Mouse (Mus musculus) heart, adult 2 months (tissue): ENCODE results near the gene Ppp2r5a. TPM values are rescaled to one million over a fixed set of nuclear protein-coding genes. Genes with fewer than 3 reads are reported as not detected.

ENCODE experiments used
- DNase-seq, 2 experiments: peaks; one replicate each; pipeline ENCODE4 v3.0.0; 2021
- H3K27ac ChIP-seq: fragments of 200-600 bp; 2 replicates; pipeline ENCODE4 v1.8.1; 2022
- H3K27me3 ChIP-seq: fragments of 200-500 bp; 2 replicates; pipeline ENCODE4 v1.6.1; 2012; ENCODE audit warnings: mild to moderate bottlenecking, low read length, inconsistent platforms, mixed read lengths; ENCODE audit not compliant: control insufficient read depth, insufficient read depth
- H3K36me3 ChIP-seq: fragments of 200-500 bp; 2 replicates; pipeline ENCODE4 v1.6.1; 2012; ENCODE audit warnings: low read length, inconsistent platforms; ENCODE audit not compliant: control insufficient read depth, insufficient read depth
- H3K4me1 ChIP-seq: fragments of 200-500 bp; 2 replicates; pipeline ENCODE4 v1.6.1; 2011; ENCODE audit warnings: low read length; ENCODE audit not compliant: control insufficient read depth, insufficient read depth
- H3K4me3 ChIP-seq: fragments of 200-600 bp; 2 replicates; pipeline ENCODE4 v1.8.1; 2022
- H3K79me2 ChIP-seq: fragments of 200-500 bp; replicated peaks from 2 replicates; pipeline ENCODE4 v1.6.1; 2012; ENCODE audit warnings: mild to moderate bottlenecking, inconsistent platforms, low read length, moderate library complexity, mixed read lengths; ENCODE audit not compliant: control insufficient read depth, insufficient read depth
- H3K9ac ChIP-seq: fragments of 200-500 bp; 2 replicates; pipeline ENCODE4 v1.6.1; 2012; ENCODE audit warnings: low read depth, mild to moderate bottlenecking, control low read depth, inconsistent platforms, low read length, mixed read lengths
- CTCF ChIP-seq: fragments of 200-600 bp; IDR thresholded peaks from 2 replicates; pipeline ENCODE4 v1.8.1; 2022; ENCODE audit warnings: antibody characterized with exemption, mild to moderate bottlenecking, moderate library complexity
- EP300 ChIP-seq: fragments of 200-500 bp; IDR thresholded peaks from 2 replicates; pipeline ENCODE4 v1.6.1; 2011; ENCODE audit warnings: low read depth, low read length, control low read depth; ENCODE audit not compliant: insufficient read depth
- POLR2A ChIP-seq: fragments of 200-500 bp; IDR thresholded peaks from 2 replicates; pipeline ENCODE4 v1.6.1; 2011; ENCODE audit warnings: mild to moderate bottlenecking, low read depth, low read length, control low read depth; ENCODE audit not compliant: insufficient read depth
- whole genome bisulfite sequencing: fragments of 180-500 bp; shearing (Covaris S2); methylation state at CpG from one replicate; pipeline ENCODE4 v1.1.7; 2018; 5-methylcytosine and 5-hydroxymethylcytosine counted together
- intact Hi-C: fragments of 180-260 bp; cut with DNase I; formaldehyde crosslinking; loops from one replicate; pipeline ENCODE4 v1.15.1; 2025
- polyA plus RNA-seq: library from polyadenylated mRNA; depleted of rRNA; stranded (reverse); fragments of >200 nt; gene quantifications from 2 replicates; pipeline ENCODE4 v1.2.3, GENCODE M21; 2012; rRNA removed
- total RNA-seq, 2 experiments: library from RNA; stranded (reverse); gene quantifications; 2 replicates each; pipeline ENCODE4 v1.2.3; 2021

The Ppp2r5a gene
- total and polyA plus RNA-seq, 3 experiments, result 53.7 to 110 (median 105) TPM

DNA sequence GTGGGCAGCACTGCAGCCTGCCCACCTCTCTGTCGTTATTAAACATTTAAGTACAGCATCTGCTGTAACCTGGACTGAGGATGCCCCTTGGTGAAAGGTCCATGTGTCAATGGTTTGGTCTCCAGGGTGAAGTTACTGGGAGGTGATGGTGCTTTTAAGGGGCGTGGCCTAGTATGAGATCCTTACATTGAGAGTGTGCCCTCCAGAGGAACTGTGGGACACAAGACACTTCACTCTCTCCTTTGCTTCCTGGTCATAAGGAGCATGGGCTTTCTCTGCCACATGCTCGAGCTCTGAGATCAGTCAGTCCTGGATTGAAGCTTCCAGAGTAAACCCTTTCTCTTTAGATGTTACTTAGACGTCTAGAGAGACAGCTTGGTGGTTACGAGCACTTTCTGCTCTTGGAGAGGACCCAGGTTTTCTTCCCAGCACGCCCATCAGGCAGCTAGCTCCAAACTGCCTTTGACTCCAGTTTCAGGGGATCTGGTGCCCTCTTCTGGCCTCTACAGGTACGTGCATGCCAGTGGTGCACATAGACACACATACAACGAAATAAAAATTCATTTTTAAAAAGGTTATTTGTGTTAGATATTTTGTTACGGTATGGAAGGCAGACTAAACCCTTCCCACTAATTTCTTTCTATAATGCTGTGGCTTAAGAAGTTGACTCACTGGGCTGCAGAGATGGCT lies 95.2 kb downstream of the Ppp2r5a start:
- Histone ChIP-seq H3K9ac (no peak overlapping the region), H3K36me3 (no peaks in the 10 kb centered on the region), H3K27me3 (no peaks in the 10 kb centered on the region), H3K27ac (no peak overlapping the region), H3K4me3 (no peak overlapping the region), H3K4me1 (peaks cover 2% of the 10 kb centered on the region), H3K79me2 (no peaks in the 10 kb centered on the region)
- no peak for DNase-seq
- intact Hi-C loops, result no loop called here
- 84% methylated on average over 9 of the region's 9 CpGs for WGBS
- TF ChIP-seq CTCF, result peak; percentile 60
- TF ChIP-seq POLR2A, result no peak

DNA sequence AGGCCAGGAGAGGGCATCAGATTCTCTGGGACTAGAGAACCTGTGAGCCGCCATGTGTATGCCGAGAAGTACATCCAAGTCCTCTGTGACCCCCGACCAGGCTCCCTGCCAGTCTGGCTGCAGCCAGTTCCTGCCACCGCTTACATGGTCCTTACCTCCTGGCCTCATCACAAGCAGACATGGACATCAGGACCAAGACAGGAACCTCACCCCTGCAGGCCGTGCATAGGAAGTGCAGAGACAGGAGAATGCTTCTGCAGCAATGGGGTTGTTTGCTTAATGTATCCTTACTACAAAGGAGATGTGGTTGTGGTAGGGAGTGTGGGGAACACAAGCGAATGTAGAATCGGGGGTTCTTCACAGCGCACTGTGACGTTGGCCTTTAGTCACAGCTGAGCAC lies 96.8 kb downstream of the Ppp2r5a start:
- Histone ChIP-seq H3K27ac (no peak overlapping the region), H3K9ac (no peak overlapping the region), H3K27me3 (no peaks in the 10 kb centered on the region), H3K4me1 (no peaks in the 10 kb centered on the region), H3K79me2 (no peaks in the 10 kb centered on the region), H3K4me3 (no peak overlapping the region), H3K36me3 (no peaks in the 10 kb centered on the region)
- intact Hi-C loops, result no loop called here
- DNase-seq, result no peak
- no peak for TF ChIP-seq EP300
- no peak for TF ChIP-seq POLR2A
- no peak for TF ChIP-seq CTCF
- WGBS, result 82% methylated on average over 9 of the region's 9 CpGs

DNA sequence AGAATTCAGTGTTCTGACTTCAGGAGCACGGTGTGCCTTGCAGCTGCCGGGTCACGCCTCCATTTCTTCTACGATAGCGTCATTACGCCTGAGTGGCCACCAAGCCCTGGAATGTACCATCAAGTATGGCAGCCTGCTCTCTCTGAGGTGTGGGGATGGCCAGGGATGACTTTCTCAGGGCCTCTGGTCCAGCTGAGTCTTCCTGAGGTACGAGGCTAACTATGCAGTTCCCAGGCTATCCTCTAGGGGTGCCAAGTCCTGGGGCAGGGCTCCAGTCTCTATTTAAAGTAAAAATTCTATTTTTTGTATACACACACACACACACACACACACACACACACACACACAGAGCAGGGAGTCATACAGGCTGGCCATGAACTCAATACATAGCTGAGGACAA lies 97.5 kb downstream of the Ppp2r5a start:
- no peak for DNase-seq
- intact Hi-C loops, result no loop called here
- H3K27ac ChIP-seq, result no peak overlapping the region
- H3K4me3 ChIP-seq, result no peak overlapping the region
- no peaks in the 10 kb centered on the region for H3K79me2 ChIP-seq
- no peaks in the 10 kb centered on the region for H3K4me1 ChIP-seq
- H3K27me3 ChIP-seq, result no peaks in the 10 kb centered on the region
- TF ChIP-seq CTCF, result peak; percentile 46
- TF ChIP-seq POLR2A, result no peak
- H3K36me3 ChIP-seq, result no peaks in the 10 kb centered on the region
- H3K9ac ChIP-seq, result no peak overlapping the region
- 77% methylated on average over 7 of the region's 7 CpGs for WGBS

DNA sequence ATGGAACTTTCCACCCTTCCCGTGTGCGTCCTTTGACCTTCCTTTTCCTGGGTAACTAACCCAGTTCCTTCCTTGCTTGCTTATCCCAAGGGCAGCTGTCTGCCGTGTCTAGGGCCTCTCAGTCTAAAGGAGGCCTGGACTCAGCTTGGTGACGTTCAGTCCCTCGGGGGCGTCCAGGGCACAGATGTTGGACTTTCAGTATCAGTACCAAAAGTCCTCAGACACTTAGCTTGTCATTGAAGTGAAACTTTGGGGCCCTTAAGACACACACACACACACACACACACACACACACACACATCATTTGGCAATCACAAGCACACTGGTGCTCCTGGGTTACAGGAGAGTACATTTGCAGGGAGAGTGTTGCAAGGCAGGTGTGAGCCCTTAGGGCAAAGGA lies 98.9 kb downstream of the Ppp2r5a start:
- no peak overlapping the region for H3K27ac ChIP-seq
- no peaks in the 10 kb centered on the region for H3K27me3 ChIP-seq
- 48% methylated on average over 6 of the region's 6 CpGs for WGBS
- no peak overlapping the region for H3K4me3 ChIP-seq
- peak in 1 of 2 experiments; percentile 19 for DNase-seq
- H3K4me1 ChIP-seq, result no peaks in the 10 kb centered on the region; the same call in 1 of the 2 replicates
- no peaks in the 10 kb centered on the region for H3K36me3 ChIP-seq
- no peak for TF ChIP-seq POLR2A
- TF ChIP-seq CTCF, result no peak
- TF ChIP-seq EP300, result no peak
- H3K9ac ChIP-seq, result no peak overlapping the region
- H3K79me2 ChIP-seq, result no peaks in the 10 kb centered on the region
- intact Hi-C loops, result no loop called here

DNA sequence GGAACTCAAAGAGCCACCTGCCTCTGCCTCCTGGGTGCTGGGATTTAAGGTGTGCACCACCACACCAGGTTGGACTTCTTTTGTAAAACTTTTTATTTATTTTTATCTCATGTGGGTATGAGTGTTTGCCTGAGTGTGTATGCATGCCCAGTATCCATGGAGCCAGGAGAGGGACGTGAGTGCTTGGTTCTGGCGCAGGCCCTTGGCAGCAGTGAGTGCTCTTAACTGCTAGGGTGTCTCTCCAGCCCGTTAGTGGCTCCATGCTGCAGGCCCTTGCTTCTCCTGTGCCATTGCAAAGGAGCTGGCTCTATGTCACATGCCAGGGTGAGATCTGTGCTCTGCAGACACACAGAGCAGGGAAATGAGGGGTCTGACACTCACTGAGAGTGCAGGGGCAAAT lies 99.3 kb downstream of the Ppp2r5a start:
- Histone ChIP-seq H3K36me3 (no peaks in the 10 kb centered on the region), H3K4me3 (no peak overlapping the region), H3K9ac (no peak overlapping the region), H3K27me3 (no peaks in the 10 kb centered on the region), H3K4me1 (peaks cover 3% of the 10 kb centered on the region), H3K27ac (no peak overlapping the region), H3K79me2 (no peaks in the 10 kb centered on the region)
- no peak for TF ChIP-seq POLR2A
- TF ChIP-seq CTCF, result no peak
- TF ChIP-seq EP300, result no peak
- 47% methylated on average over 3 of the region's 3 CpGs for WGBS
- intact Hi-C loops, result no loop called here
- DNase-seq, result peak in 1 of 2 experiments; percentile 32

Other genes with a start within 250 kb of the Ppp2r5a start
- gene Fam71a, start 238.5 kb downstream of the Ppp2r5a start, total RNA-seq, result not detected
- gene Fam71a, start 238.5 kb downstream of the Ppp2r5a start, polyA plus RNA-seq, result not detected in 2 replicates
- gene Atf3, start 185.2 kb downstream of the Ppp2r5a start, total RNA-seq, result 10 to 100 TPM; 11.0 to 11.5 TPM
- 3.6 and 7.1 TPM in 2 replicates for gene Atf3, start 185.2 kb downstream of the Ppp2r5a start, polyA plus RNA-seq
- gene Nenf, start 85.1 kb downstream of the Ppp2r5a start, total RNA-seq, result 100 to 1,000 TPM in 1 of 2 experiments, 10 to 100 TPM in 1; 95.9 to 107 TPM
- gene Nenf, start 85.1 kb downstream of the Ppp2r5a start, polyA plus RNA-seq, result 139 and 182 TPM in 2 replicates
- 1 to 10 TPM; 3.3 to 3.6 TPM for gene Tmem206, start 77.4 kb downstream of the Ppp2r5a start, total RNA-seq
- gene Tmem206, start 77.4 kb downstream of the Ppp2r5a start, polyA plus RNA-seq, result 3.9 and 6.0 TPM in 2 replicates
- gene Dtl, start 172.3 kb upstream of the Ppp2r5a start, total RNA-seq, result under 1 TPM; 0.16 to 0.27 TPM
- gene Dtl, start 172.3 kb upstream of the Ppp2r5a start, polyA plus RNA-seq, result 0.06 and 0.29 TPM in 2 replicates
- 10 to 100 TPM in 1 of 2 experiments, 1 to 10 TPM in 1; 9.5 to 11.2 TPM for gene Ints7, start 172.4 kb upstream of the Ppp2r5a start, total RNA-seq
- 16.3 and 22.3 TPM in 2 replicates for gene Ints7, start 172.4 kb upstream of the Ppp2r5a start, polyA plus RNA-seq